Mouse (Mus musculus) liver, embryonic 15.5 days (tissue): ENCODE data around the gene Sar1b. TPM values are rescaled to one million over a fixed set of nuclear protein-coding genes. Genes with fewer than 3 reads are reported as not detected.
A peak's percentile ranks its signal among the peaks of the same experiment; 100 is the strongest.

Experiments
- ATAC-seq: fragments of 200-750 bp; cut with Nextera tagmentation; 2 replicates; pipeline ENCODE4 v1.8.0; 2017; ENCODE audit warnings: moderate number of reproducible peaks, mild to moderate bottlenecking, moderate library complexity; ENCODE audit not compliant: insufficient read depth
- H3K27ac ChIP-seq: fragments of 300-500 bp; sonication (generic); replicated peaks from 2 replicates; pipeline ENCODE4 v1.5.1; 2015; ENCODE audit warnings: mild to moderate bottlenecking, inconsistent platforms
- H3K27me3 ChIP-seq: fragments of 300-500 bp; sonication (generic); 2 replicates; pipeline ENCODE4 v1.6.1; 2015; ENCODE audit warnings: mild to moderate bottlenecking, inconsistent platforms
- H3K36me3 ChIP-seq: fragments of 300-500 bp; sonication (generic); replicated peaks from 2 replicates; pipeline ENCODE4 v1.6.1; 2015; ENCODE audit warnings: moderate library complexity, mild to moderate bottlenecking, inconsistent platforms
- H3K4me1 ChIP-seq: fragments of 300-500 bp; sonication (generic); replicated peaks from 2 replicates; pipeline ENCODE4 v1.6.1; 2015; ENCODE audit warnings: inconsistent platforms
- H3K4me2 ChIP-seq: fragments of 300-500 bp; sonication (generic); 2 replicates; pipeline ENCODE4 v1.6.1; 2015; ENCODE audit warnings: moderate library complexity, mild to moderate bottlenecking, inconsistent platforms
- H3K4me3 ChIP-seq: fragments of 300-500 bp; sonication (generic); replicated peaks from 2 replicates; pipeline ENCODE4 v1.5.1; 2015; ENCODE audit warnings: mild to moderate bottlenecking, inconsistent platforms
- H3K9ac ChIP-seq: fragments of 300-500 bp; sonication (generic); 2 replicates; pipeline ENCODE4 v1.6.1; 2015; ENCODE audit warnings: moderate library complexity, mild to moderate bottlenecking, inconsistent platforms
- H3K9me3 ChIP-seq: fragments of 300-500 bp; sonication (generic); replicated peaks from 2 replicates; pipeline ENCODE4 v1.6.1; 2016; ENCODE audit warnings: inconsistent platforms
- WGBS: fragments of 180-500 bp; shearing (Covaris S2); methylation state at CpG from one replicate; pipeline ENCODE4 v1.1.7; 2015; ENCODE audit warnings: mixed read lengths; ENCODE audit not compliant: insufficient replicate concordance; 5-methylcytosine and 5-hydroxymethylcytosine counted together
- polyA plus RNA-seq: library from polyadenylated mRNA; unstranded; fragments of >200 nt; fragmentation: Nextera tagmentation; extraction: Ambion mirVana; gene quantifications from 2 replicates; pipeline ENCODE4 v1.2.1, GENCODE M21; 2015

Gene Sar1b
- polyA plus RNA-seq, 1 experiment from 2014 or later: 77.0 TPM

DNA sequence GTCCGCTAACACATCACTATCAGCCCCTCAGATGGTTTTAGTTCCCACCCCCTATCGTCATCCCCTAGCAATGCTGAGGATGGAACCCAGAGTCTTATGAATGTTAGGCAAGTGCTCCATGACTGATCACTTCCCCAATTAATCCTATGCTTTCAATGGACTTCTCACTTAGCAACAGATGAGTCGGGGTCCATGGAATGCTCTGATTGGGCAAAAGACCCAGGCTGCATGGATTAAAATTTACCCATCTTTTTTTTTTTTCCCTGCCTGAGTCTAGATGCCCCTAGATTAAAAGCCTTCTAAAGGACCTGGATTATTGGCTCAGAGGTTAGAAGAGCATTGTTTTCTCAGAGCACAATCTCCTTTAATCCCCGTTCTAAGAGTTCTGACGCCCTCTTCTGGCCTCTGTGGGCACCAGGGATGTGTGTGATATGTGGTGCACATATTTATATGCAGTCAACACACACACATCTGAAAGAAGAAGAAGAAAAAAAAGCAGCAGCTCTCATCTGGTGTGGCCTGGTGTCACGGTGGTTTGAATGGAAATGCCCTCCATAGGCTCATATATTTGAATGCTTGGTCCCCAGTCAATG lies 46.2 kb downstream of the Sar1b start:
- no peak for ATAC-seq
- H3K4me3 ChIP-seq: no peak overlapping the region
- no peaks in the 10 kb centered on the region for H3K27me3 ChIP-seq
- H3K4me1 ChIP-seq: peaks cover 15% of the 10 kb centered on the region
- WGBS: 49% methylated on average over 6 of the region's 6 CpGs
- no peaks in the 10 kb centered on the region for H3K36me3 ChIP-seq
- H3K9ac ChIP-seq: no peak overlapping the region
- no peak overlapping the region for H3K4me2 ChIP-seq
- no peaks in the 10 kb centered on the region for H3K9me3 ChIP-seq
- H3K27ac ChIP-seq: no peak overlapping the region

- Histone ChIP-seq H3K4me1 (peaks cover 8% of the 10 kb centered on the region), H3K27me3 (no peaks in the 10 kb centered on the region), H3K36me3 (no peaks in the 10 kb centered on the region), H3K9me3 (no peaks in the 10 kb centered on the region), H3K9ac (no peak overlapping the region), H3K4me3 (no peak overlapping the region), H3K4me2 (no peak overlapping the region), H3K27ac (no peak overlapping the region)
- ATAC-seq: no peak
- WGBS: 77% methylated on average over 4 of the region's 4 CpGs
Observed at GRCm38 (mm10) chr11:51811230-51811629, 47.7 kb downstream of the Sar1b start.

- 0 out of 2 replicates have a peak, but pooled peaks cover under 1% of the 10 kb centered on the region for H3K36me3 ChIP-seq
- H3K4me1 ChIP-seq: peaks cover 11% of the 10 kb centered on the region
- H3K4me2 ChIP-seq: no peak overlapping the region
- 70% methylated on average over 8 of the region's 8 CpGs for WGBS
- no peak for ATAC-seq
- H3K27ac ChIP-seq: no peak overlapping the region
- no peak overlapping the region for H3K9ac ChIP-seq
- no peak overlapping the region for H3K4me3 ChIP-seq
- H3K9me3 ChIP-seq: no peaks in the 10 kb centered on the region
- no peaks in the 10 kb centered on the region for H3K27me3 ChIP-seq
Observed at GRCm38 (mm10) chr11:51812022-51812546, 48.6 kb downstream of the Sar1b start.

GRCm38 (mm10) chr11:51817756-51818155 lies 54.3 kb downstream of the Sar1b start:
- Histone ChIP-seq H3K27me3 (no peaks in the 10 kb centered on the region), H3K27ac (no peak overlapping the region), H3K4me2 (no peak overlapping the region), H3K4me1 (peaks cover 38% of the 10 kb centered on the region), H3K9ac (no peak overlapping the region), H3K4me3 (no peak overlapping the region), H3K9me3 (no peaks in the 10 kb centered on the region), H3K36me3 (0 out of 2 replicates have a peak, but pooled peaks cover 6% of the 10 kb centered on the region)
- WGBS: 19% methylated on average over 6 of the region's 6 CpGs
- ATAC-seq: no peak

DNA sequence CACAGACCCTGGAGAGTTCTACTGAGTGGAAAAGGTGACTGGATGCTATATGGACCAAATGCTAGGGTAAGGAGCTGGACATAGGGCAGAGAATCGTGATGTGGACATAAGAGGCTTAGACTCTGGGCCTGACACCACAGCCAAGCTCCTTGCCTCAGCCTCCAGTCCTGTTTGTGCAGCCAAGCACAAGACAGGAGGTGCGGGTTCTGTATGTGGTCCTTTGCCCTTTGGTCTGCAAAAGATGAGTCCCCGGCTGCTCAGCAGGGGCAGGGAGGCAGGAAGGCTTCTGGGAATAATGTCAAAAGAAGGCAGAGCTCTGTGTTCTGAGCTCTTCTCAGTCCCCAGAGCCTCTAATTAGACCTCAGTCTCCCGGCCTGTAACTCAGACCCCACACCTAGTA lies 55.4 kb downstream of the Sar1b start:
- peaks cover 48% of the 10 kb centered on the region for H3K4me1 ChIP-seq
- no peak overlapping the region for H3K4me2 ChIP-seq
- no peak overlapping the region for H3K9ac ChIP-seq
- no peak overlapping the region for H3K4me3 ChIP-seq
- H3K36me3 ChIP-seq: 0 out of 2 replicates have a peak, but pooled peaks cover 6% of the 10 kb centered on the region
- no peaks in the 10 kb centered on the region for H3K27me3 ChIP-seq
- no peaks in the 10 kb centered on the region for H3K9me3 ChIP-seq
- 71% methylated on average over 4 of the region's 4 CpGs for WGBS
- no peak overlapping the region for H3K27ac ChIP-seq
- ATAC-seq: no peak

- Histone ChIP-seq H3K27me3 (no peaks in the 10 kb centered on the region), H3K9ac (no peak overlapping the region), H3K9me3 (no peaks in the 10 kb centered on the region), H3K4me3 (no peak overlapping the region), H3K4me1 (peaks cover 52% of the 10 kb centered on the region), H3K27ac (no peak overlapping the region), H3K36me3 (peaks cover 10% of the 10 kb centered on the region; the same call in 1 of the 2 replicates), H3K4me2 (no peak overlapping the region)
- 64% methylated on average over 3 of the region's 3 CpGs for WGBS
- no peak for ATAC-seq
Observed at GRCm38 (mm10) chr11:51819964-51820363, 56.5 kb downstream of the Sar1b start.

DNA sequence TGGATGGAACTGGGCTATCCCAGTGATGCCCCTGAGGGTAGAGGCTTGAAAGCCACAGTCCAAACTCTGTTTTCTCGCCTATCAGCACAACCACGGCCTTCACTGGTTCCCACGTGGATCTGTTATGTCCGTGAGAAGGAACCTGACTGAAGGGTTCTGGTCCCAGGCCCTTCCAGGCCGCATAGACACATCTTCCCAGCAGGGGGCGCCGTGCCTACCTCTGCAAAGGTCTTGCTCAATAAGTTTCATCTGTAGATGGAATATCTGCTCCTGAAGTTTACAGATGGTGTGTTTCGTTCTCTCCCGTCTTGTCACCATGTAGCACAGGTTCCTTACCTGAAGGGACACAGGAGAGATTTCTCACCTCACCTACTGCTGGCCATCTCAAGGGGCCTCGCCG lies 57.4 kb downstream of the Sar1b start:
- no peak for ATAC-seq
- no peak overlapping the region; the same call in 1 of the 2 replicates for H3K27ac ChIP-seq
- no peak overlapping the region for H3K9ac ChIP-seq
- H3K36me3 ChIP-seq: peaks cover 10% of the 10 kb centered on the region; the same call in 1 of the 2 replicates
- no peaks in the 10 kb centered on the region for H3K9me3 ChIP-seq
- no peaks in the 10 kb centered on the region for H3K27me3 ChIP-seq
- H3K4me3 ChIP-seq: no peak overlapping the region
- H3K4me1 ChIP-seq: peaks cover 52% of the 10 kb centered on the region
- H3K4me2 ChIP-seq: no peak overlapping the region
- 23% methylated on average over 11 of the region's 11 CpGs for WGBS

- H3K4me2 ChIP-seq: peak overlapping the region; percentile 17; the same call in 1 of the 2 replicates
- H3K27me3 ChIP-seq: no peaks in the 10 kb centered on the region
- peak; percentile 53 for ATAC-seq
- H3K36me3 ChIP-seq: peaks cover 13% of the 10 kb centered on the region; the same call in 1 of the 2 replicates
- no peaks in the 10 kb centered on the region for H3K9me3 ChIP-seq
- peaks cover 42% of the 10 kb centered on the region for H3K4me1 ChIP-seq
- no peak overlapping the region for H3K4me3 ChIP-seq
- no peak overlapping the region for H3K9ac ChIP-seq
- 32% methylated on average over 4 of the region's 4 CpGs for WGBS
- H3K27ac ChIP-seq: peak overlapping the region; percentile 61; the same call in 1 of the 2 replicates
Observed at GRCm38 (mm10) chr11:51822736-51823135, 59.2 kb downstream of the Sar1b start.

DNA sequence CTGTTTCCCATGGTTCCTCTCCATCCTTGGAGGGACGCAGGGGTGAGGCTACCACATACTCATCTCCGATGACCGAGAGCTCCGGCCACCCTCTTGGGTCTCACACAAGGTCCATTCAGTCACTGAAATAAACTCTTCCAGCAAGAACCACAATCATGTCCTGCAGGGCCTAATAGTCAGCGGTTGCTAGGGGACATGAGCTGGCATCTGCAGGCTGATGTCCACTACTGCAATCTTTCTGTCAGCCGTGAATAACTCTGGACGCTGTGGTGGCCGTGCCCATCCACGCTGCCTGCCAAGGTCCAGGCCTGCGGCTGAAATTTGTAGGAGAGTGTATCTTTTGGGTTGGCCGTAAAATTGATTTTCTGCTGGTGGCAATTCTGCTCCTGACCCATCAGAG lies 59.8 kb downstream of the Sar1b start:
- H3K9ac ChIP-seq: no peak overlapping the region
- 81% methylated on average over 11 of the region's 11 CpGs for WGBS
- no peaks in the 10 kb centered on the region for H3K9me3 ChIP-seq
- no peak overlapping the region for H3K4me3 ChIP-seq
- no peak for ATAC-seq
- peaks cover 38% of the 10 kb centered on the region for H3K4me1 ChIP-seq
- no peak overlapping the region for H3K4me2 ChIP-seq
- H3K36me3 ChIP-seq: peaks cover 13% of the 10 kb centered on the region; the same call in 1 of the 2 replicates
- peak overlapping the region; percentile 42; the same call in 1 of the 2 replicates for H3K27ac ChIP-seq
- no peaks in the 10 kb centered on the region for H3K27me3 ChIP-seq

GRCm38 (mm10) chr11:51823963-51824753 lies 60.7 kb downstream of the Sar1b start:
- no peak overlapping the region for H3K4me2 ChIP-seq
- H3K9ac ChIP-seq: no peak overlapping the region
- no peak overlapping the region for H3K4me3 ChIP-seq
- 87% methylated on average over 3 of the region's 3 CpGs for WGBS
- H3K9me3 ChIP-seq: no peaks in the 10 kb centered on the region
- H3K36me3 ChIP-seq: peaks cover 13% of the 10 kb centered on the region; the same call in 1 of the 2 replicates
- H3K4me1 ChIP-seq: peaks cover 38% of the 10 kb centered on the region
- no peaks in the 10 kb centered on the region for H3K27me3 ChIP-seq
- 0 out of 2 replicates have a peak overlapping the region, but pooled peaks have one; percentile 19 for H3K27ac ChIP-seq
- no peak for ATAC-seq

- 87% methylated on average over 19 of the region's 19 CpGs for WGBS
- no peak overlapping the region for H3K4me2 ChIP-seq
- H3K9ac ChIP-seq: no peak overlapping the region
- no peaks in the 10 kb centered on the region for H3K27me3 ChIP-seq
- H3K36me3 ChIP-seq: peaks cover 15% of the 10 kb centered on the region
- H3K4me1 ChIP-seq: peaks cover 38% of the 10 kb centered on the region
- ATAC-seq: no peak
- H3K9me3 ChIP-seq: no peaks in the 10 kb centered on the region
- H3K4me3 ChIP-seq: no peak overlapping the region
- no peak overlapping the region for H3K27ac ChIP-seq
Observed at GRCm38 (mm10) chr11:51824867-51825424, 61.5 kb downstream of the Sar1b start.
